Mouse (Mus musculus): Measurements from ENCODE around the gene Dagla.

- TF ChIP-seq CTCF (IDR thresholded peaks at IDR 0.05) (no peak), EP300 (IDR thresholded peaks at IDR 0.05; ENCODE audit: insufficient read depth, low read depth, low read length) (no peak)
These were observed 24.4 kb upstream of the Dagla start for GRCm38 (mm10) chr19:10329033-10329432.

Data from heart, adult 2 months (tissue).